Mouse (Mus musculus) ovary, postnatal 36 days (tissue): ENCODE measurements at regions not wholly inside any gene's neighbourhood (a gene's known extent, or its start where the extent isn't known, plus 50 kb on each side); places are given as distances from the start of the nearest gene placed in this dataset.

Experiments used
- DNase-seq: peaks from one replicate; pipeline ENCODE4 v3.0.0; 2022; ENCODE audit warnings: low spot score, mixed read lengths

- DNase-seq = no peak
Measured at GRCm38 (mm10) chr11:17324651-17325050, 67.3 kb downstream of the C1d start.

GRCm38 (mm10) chr11:17325731-17326646 lies 68.6 kb downstream of the C1d start:
- no peak for DNase-seq

- no peak for DNase-seq
Measured at GRCm38 (mm10) chr11:17326695-17327094, 69.3 kb downstream of the C1d start.

DNA sequence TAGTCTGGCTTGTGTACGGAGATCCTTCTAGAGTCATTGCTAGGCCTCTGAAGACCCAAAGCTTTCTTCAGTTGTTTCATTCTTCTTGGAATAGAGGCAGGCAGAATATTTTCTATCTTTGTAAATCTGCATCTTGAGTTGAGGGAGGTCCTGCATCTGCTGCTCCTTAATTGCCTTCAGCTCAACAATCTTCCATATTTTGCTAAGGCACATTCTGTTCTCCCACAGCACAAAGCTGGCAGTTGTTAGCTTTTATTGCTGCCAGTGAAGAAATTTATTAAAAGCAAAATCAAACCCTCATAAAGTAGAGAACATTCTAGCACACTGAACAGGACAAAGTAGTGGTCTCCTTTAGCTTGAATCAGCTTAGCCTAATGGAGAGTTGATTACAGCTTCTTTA lies 94.1 kb downstream of the C1d start:
- DNase-seq = no peak

GRCm38 (mm10) chr11:17352148-17353130 lies 95.1 kb downstream of the C1d start:
- no peak for DNase-seq

GRCm38 (mm10) chr11:17359698-17360254 lies 102.4 kb downstream of the C1d start:
- DNase-seq = no peak

DNA sequence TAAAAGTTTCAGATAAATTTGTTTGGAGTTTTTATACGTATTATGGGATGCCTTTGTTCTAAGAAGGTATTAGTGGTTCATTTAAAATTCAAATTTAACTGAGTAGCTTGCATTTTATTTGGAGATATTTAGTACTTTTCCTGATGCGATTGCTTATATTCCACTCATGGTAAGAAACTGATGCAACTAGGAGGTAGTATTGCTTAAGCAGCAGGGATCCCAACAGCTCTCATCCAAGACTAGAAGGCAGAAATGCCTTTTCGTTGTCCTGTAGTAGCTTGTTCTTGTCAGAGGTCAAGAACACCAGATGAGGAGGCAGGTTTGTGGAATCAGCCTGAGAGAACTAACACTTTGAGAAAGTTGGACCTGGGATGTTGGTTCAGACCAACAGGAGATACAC lies 120.5 kb downstream of the C1d start:
- DNase-seq = no peak

DNA sequence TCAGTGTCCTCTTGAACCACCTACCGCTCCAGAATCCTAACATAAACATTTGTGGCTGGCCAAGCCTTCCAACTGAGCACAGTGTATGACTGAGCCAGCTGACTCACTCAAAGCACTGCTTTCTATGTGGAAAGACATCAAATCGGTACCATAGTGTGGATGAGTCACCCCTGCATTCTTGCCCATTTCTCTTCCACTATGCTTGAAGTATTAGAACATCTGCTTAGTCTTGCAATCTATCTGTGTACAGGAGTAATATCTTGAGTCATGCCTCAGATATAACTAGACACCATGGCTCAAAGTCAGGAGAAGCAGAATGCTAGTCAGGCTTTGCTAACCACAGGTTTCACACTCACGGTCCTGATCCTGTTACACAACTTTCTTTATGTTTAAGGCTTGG lies 129.4 kb downstream of the C1d start:
- DNase-seq = no peak

DNA sequence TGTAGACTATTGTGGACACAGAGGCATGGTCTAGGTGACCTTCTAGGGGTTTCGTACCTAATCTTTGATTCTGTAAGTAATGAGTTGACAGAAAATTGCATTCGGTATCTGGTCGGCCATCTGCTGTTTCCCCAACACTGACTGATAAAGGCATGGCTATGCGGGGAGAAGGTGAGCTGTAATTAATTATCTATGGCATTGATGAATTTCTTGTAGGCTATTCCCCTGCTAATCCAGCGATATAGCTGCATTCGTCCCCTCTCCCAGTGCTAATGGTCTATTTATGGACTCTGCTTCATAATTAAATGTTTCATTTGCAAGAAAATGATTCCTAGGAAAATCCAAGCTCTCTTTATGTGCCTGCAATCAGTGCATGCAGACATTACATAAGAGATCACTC lies 136.5 kb downstream of the C1d start:
- DNase-seq = no peak

- no peak for DNase-seq
Measured at GRCm38 (mm10) chr11:17414531-17414930, 157.2 kb downstream of the C1d start.

- no peak for DNase-seq
Measured at GRCm38 (mm10) chr11:17415144-17415543, 157.8 kb downstream of the C1d start.

GRCm38 (mm10) chr11:17417656-17418289 lies 160.4 kb downstream of the C1d start:
- no peak for DNase-seq

DNA sequence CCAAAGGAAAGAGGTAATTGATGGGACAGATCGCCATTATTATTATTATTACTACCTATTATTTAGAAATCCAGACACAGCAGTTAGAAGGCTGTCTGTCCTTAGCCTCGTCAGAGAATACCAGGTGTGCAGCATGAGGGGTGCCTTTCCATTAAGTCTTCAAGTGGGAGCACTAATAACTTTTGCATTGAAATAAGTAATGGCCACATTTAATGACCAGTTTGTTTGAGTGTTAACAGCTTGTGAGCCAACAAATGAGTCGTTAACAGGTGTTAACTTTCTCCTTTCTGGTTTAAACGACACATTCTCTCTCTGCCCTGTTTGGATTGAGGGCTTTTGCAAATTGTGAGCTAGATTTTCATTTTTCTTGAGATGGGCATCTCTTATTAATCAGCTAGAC lies 184.8 kb downstream of the C1d start:
- DNase-seq = no peak

GRCm38 (mm10) chr11:17449289-17449688 lies 191.9 kb downstream of the C1d start:
- DNase-seq = no peak

GRCm38 (mm10) chr11:17450360-17451045 lies 193.1 kb downstream of the C1d start:
- no peak for DNase-seq

DNA sequence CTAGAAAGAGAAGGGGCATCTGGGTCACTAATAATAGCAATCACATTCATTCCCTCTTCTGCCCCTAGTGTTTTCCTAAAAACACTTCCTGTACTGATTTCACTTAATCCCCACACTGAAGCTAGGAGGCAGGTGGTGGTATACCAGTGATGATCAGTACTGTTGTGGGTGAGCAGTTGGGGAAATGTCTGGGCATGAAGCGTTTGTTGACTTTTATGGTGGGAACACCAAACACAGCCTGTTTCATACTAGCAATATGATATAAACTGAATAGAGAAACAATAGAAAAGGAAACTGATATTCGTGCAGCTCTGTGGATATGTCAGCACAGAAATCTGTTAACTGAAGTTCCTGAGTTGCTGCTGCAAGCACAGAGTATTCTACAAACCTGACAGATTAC lies 194.1 kb downstream of the C1d start:
- no peak for DNase-seq

DNA sequence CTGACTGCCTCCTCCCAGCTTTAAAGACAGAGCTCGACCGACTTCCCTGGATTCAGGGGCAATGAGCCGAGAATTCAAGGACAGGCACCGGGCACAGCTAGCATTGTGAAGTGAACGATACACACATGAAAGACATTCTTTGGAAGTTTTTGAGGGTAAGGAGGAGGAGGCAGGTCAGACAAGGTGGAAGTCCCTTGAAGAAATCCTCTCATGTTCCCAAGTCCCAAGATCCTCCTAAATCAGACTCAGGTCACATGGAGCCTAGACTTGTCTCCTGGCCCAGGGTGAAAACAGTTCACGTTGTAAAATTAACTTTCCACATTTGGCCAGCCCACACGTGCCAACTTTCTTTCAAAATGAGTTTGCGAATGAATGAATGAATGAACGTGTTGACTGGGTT lies 196.2 kb downstream of the C1d start:
- DNase-seq = no peak

- DNase-seq = no peak
Measured at GRCm38 (mm10) chr11:17458946-17459345, 201.6 kb downstream of the C1d start.

GRCm38 (mm10) chr11:17460024-17460919 lies 202.9 kb downstream of the C1d start:
- peak; percentile 5 for DNase-seq

GRCm38 (mm10) chr11:17460920-17461279 lies 203.5 kb downstream of the C1d start:
- peak; percentile 5 for DNase-seq
